Mouse (Mus musculus) small intestine, adult 2 months (tissue): ENCODE data around the gene Synpo2l. TPM values are rescaled to one million over a fixed set of nuclear protein-coding genes. Genes with fewer than 3 reads are reported as not detected.

Experiments used
- H3K27ac ChIP-seq: fragments of 200-500 bp; 2 replicates; pipeline ENCODE4 v1.5.1; 2012; ENCODE audit warnings: low read depth, low read length, control low read depth, inconsistent platforms; ENCODE audit not compliant: insufficient read depth
- H3K27me3 ChIP-seq: fragments of 200-500 bp; 2 replicates; pipeline ENCODE4 v1.6.1; 2012; ENCODE audit warnings: mild to moderate bottlenecking, moderate library complexity, low read length, inconsistent platforms; ENCODE audit not compliant: control insufficient read depth, insufficient read depth
- H3K36me3 ChIP-seq: fragments of 200-500 bp; 2 replicates; pipeline ENCODE4 v1.6.1; 2012; ENCODE audit warnings: mild to moderate bottlenecking, low read length, control low read depth, inconsistent platforms; ENCODE audit not compliant: control insufficient read depth, insufficient read depth
- H3K4me1 ChIP-seq: fragments of 200-500 bp; 2 replicates; pipeline ENCODE4 v1.6.1; 2012; ENCODE audit warnings: low read length, inconsistent platforms, mixed read lengths; ENCODE audit not compliant: control insufficient read depth, insufficient read depth, insufficient read length
- H3K4me3 ChIP-seq: fragments of 200-500 bp; 2 replicates; pipeline ENCODE4 v1.5.1; 2012; ENCODE audit warnings: low read depth, mild to moderate bottlenecking, control low read depth, inconsistent platforms, low read length, moderate library complexity
- CTCF ChIP-seq: fragments of 200-500 bp; IDR thresholded peaks from 2 replicates; pipeline ENCODE4 v1.5.1; 2012; ENCODE audit warnings: low read depth, mild to moderate bottlenecking, control low read depth, inconsistent platforms, low read length, moderate library complexity, mixed read lengths; ENCODE audit not compliant: insufficient replicate concordance, insufficient read length; ENCODE audit errors: extremely low read depth
- POLR2A ChIP-seq: fragments of 200-500 bp; IDR thresholded peaks from 2 replicates; pipeline ENCODE4 v1.6.1; 2012; ENCODE audit warnings: low read depth, mild to moderate bottlenecking, control low read depth, inconsistent platforms, low read length, moderate library complexity
- WGBS: fragments of 180-500 bp; shearing (Covaris S2); methylation state at CpG from one replicate; pipeline ENCODE4 v1.1.7; 2018; 5-methylcytosine and 5-hydroxymethylcytosine counted together
- polyA plus RNA-seq: library from polyadenylated mRNA; depleted of rRNA; stranded (reverse); fragments of >200 nt; gene quantifications from 2 replicates; pipeline ENCODE4 v1.2.3, GENCODE M21; 2012; rRNA removed

The Synpo2l gene
- polyA plus RNA-seq, 1 experiment, result 0.06 TPM

DNA sequence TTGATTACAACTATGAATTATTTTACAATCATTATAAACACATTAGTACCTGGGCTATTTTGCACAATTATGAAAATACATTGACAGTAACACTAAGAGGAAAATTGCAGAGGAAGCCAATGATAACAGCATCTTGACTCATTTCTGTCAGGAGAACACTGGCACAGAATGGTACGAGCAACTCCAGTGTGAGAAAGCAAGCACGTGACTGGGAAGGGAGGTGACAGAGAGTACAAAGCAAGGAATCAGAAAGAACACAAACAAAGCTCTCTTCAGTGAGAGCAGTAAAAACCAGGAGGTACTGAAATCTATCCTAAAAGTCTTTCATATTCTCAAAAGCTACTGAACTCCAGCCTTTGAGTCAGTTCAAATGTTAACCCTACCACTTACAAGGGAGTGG is 51.7 kb downstream of the Synpo2l start:
- Histone ChIP-seq H3K27ac (no peak overlapping the region), H3K4me3 (no peak overlapping the region), H3K4me1 (no peaks in the 10 kb centered on the region), H3K36me3 (no peaks in the 10 kb centered on the region), H3K27me3 (no peaks in the 10 kb centered on the region)
- WGBS, result 37% methylated on average over 2 of the region's 2 CpGs
- TF ChIP-seq POLR2A, result no peak
- no peak for TF ChIP-seq CTCF

DNA sequence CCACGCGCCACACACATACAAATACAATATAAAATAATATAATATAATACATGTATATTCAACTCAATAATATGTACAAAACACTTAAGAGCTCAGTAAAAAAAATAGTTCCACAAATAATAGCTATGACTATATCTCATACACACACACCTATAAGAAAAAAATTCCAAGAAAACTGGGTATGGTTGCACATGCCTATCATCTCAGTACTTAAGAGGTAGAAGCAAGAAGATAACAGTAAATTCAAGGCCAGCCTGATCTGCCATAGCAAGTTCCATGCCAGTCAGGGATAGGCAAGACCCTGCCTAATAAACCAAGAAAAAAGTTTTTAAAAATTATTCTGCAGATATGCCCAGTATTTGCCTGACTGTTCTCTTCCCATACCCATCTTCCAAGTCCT is 53.1 kb downstream of the Synpo2l start:
- no peak for TF ChIP-seq POLR2A
- no peak for TF ChIP-seq CTCF
- Histone ChIP-seq H3K36me3 (no peaks in the 10 kb centered on the region), H3K27ac (no peak overlapping the region), H3K27me3 (no peaks in the 10 kb centered on the region), H3K4me3 (no peak overlapping the region), H3K4me1 (no peaks in the 10 kb centered on the region)
- 98% methylated on average over 2 of the region's 2 CpGs for WGBS

DNA sequence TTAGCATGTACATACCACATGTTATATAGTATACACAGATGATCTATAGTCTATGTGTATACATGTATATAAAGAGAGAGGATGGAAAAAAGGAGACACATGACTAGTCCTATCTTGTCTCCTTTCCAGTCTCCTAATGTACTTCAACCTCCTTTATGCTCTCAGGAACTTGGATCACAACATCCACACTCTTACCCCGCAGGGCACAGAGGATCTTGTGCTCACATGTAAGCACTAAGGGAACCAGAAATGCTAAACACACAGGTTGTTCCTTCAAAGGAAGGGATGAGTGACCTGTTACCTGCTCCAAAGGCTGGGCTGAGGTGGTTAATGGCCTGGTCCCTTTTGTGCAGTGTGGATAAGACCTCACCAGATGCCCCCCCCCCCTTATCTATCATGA is 55.3 kb downstream of the Synpo2l start:
- H3K4me3 ChIP-seq, result no peak overlapping the region
- 95% methylated on average over 1 of the region's 1 CpGs for WGBS
- no peaks in the 10 kb centered on the region for H3K4me1 ChIP-seq
- H3K27me3 ChIP-seq, result no peaks in the 10 kb centered on the region
- H3K36me3 ChIP-seq, result no peaks in the 10 kb centered on the region
- TF ChIP-seq POLR2A, result no peak
- no peak for TF ChIP-seq CTCF
- H3K27ac ChIP-seq, result no peak overlapping the region

DNA sequence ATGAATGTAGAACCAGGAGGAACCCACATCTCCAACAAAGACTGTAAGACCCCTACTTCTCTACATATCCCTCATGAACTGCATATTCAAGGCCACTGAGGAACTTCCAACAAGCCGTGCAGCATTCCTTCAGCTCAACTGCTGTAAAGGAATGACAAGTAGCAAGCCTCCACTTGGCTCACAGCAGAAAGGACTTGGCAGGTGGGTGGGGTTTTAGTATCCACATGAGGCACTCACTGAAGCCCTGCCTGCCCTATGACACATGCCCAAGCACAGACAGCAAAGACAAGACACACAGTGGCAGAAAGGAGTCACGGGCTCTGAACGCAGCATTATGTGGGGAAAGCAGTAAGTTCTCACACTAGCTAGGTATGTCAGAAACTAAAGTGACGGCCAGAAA is 58.0 kb downstream of the Synpo2l start:
- Histone ChIP-seq H3K27me3 (no peaks in the 10 kb centered on the region), H3K27ac (no peak overlapping the region), H3K4me1 (no peaks in the 10 kb centered on the region), H3K4me3 (no peak overlapping the region), H3K36me3 (no peaks in the 10 kb centered on the region)
- WGBS, result 83% methylated on average over 4 of the region's 4 CpGs
- TF ChIP-seq POLR2A (no peak), CTCF (no peak)

DNA sequence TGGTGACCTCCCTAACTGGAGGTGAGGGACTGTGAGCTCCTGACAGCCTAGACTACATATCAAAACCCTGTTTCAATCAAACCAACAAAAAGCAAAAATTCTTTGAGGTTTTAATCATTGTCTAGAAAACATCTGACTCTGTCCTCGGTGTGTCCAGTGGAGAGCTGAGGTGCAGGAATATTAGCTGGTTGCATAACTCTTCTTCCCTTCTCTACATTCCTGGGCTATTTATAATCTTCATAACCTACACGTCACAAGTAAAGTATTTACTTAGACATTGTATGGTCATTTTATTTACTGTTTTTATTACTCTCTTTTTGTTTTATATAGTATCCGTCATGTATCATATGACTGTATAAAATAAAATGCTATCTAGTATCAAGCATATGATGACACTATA is 58.6 kb downstream of the Synpo2l start:
- Histone ChIP-seq H3K36me3 (no peaks in the 10 kb centered on the region), H3K27ac (no peak overlapping the region), H3K27me3 (no peaks in the 10 kb centered on the region), H3K4me3 (no peak overlapping the region), H3K4me1 (no peaks in the 10 kb centered on the region)
- 71% methylated on average over 3 of the region's 3 CpGs for WGBS
- no peak for TF ChIP-seq CTCF
- TF ChIP-seq POLR2A, result no peak

Other genes starting within 250 kb of the Synpo2l start
- not detected in 2 replicates for gene Cfap70, start 216.1 kb downstream of the Synpo2l start, polyA plus RNA-seq
- 37.3 and 55.7 TPM in 2 replicates for gene Anxa7, start 188.2 kb downstream of the Synpo2l start, polyA plus RNA-seq
- 0.09 and 0.22 TPM in 2 replicates for gene Mss51, start 171.5 kb downstream of the Synpo2l start, polyA plus RNA-seq
- gene Ppp3cb, start 121.8 kb downstream of the Synpo2l start, polyA plus RNA-seq, result 1.7 and 4.7 TPM in 2 replicates
- gene Usp54, start 27.3 kb downstream of the Synpo2l start, polyA plus RNA-seq, result 1.2 and 1.4 TPM in 2 replicates
- not detected in 2 replicates for gene Myoz1, start 11.8 kb downstream of the Synpo2l start, polyA plus RNA-seq
- gene Sec24c, start 6.0 kb upstream of the Synpo2l start, polyA plus RNA-seq, result 161 and 233 TPM in 2 replicates
- gene Fut11, start 26.6 kb upstream of the Synpo2l start, polyA plus RNA-seq, result 6.4 and 13.7 TPM in 2 replicates
- gene Chchd1, start 34.7 kb upstream of the Synpo2l start, polyA plus RNA-seq, result 9.3 and 13.9 TPM in 2 replicates
- 79.0 and 182 TPM in 2 replicates for gene Zswim8, start 39.2 kb upstream of the Synpo2l start, polyA plus RNA-seq
- 11.1 and 22.1 TPM in 2 replicates for gene Ndst2, start 66.2 kb upstream of the Synpo2l start, polyA plus RNA-seq
- 8.1 and 12.0 TPM in 2 replicates for gene Camk2g, start 125.7 kb upstream of the Synpo2l start, polyA plus RNA-seq
- 3.1 and 3.8 TPM in 2 replicates for gene Plau, start 168.3 kb upstream of the Synpo2l start, polyA plus RNA-seq